Mouse (Mus musculus): ENCODE results near the gene Aplf.

DNA sequence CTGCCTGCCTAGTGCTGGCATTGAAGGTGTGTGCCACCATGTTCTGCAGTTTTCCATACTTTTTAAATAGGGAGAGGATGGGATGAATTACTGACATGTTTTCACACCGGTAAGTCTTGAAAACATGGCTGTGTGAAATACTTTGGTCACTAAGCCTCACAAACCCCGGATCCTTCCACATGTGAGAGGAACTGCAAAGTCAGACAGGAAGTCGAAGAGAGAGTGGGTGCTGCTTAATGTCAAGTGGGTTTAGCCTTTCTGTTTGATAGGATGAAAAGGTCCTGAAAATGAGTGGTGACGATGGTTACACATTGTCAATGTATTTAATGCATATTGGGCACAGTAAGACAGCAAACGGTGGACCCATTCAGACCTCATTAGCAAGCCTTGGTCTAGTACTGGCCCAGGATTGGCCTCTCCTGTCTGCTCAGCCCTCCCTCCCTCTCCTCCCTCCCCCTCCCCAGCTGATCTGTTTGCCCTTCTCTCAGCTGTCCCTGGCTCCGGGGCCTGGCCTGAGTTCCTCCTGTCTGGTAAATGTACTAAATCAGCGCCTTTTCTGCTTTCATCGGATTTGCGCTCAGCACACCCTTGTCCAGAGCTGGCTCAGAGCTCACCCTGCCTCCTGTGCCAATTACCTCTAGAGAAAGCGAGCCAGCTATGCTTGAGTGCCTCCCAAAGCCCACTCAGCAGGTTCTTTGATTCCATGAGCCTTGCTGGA lies 74.7 kb downstream of the Aplf start:
- TF ChIP-seq CTCF (IDR thresholded peaks at IDR 0.05; ENCODE audit: low read depth), result no peak
- no peak for TF ChIP-seq EP300 (IDR thresholded peaks at IDR 0.05; ENCODE audit: low read depth)

Measured in heart, postnatal 0 days (tissue).